Mouse (Mus musculus) spleen, adult 2 months (tissue): Measurements from ENCODE around the gene Pcx.

Experiments
- CTCF ChIP-seq: fragments of 200-500 bp; IDR thresholded peaks from 2 replicates; pipeline ENCODE4 v1.5.1; 2011; ENCODE audit warnings: mild to moderate bottlenecking, inconsistent platforms; ENCODE audit not compliant: insufficient read depth, insufficient read length, insufficient replicate concordance; ENCODE audit errors: extremely low read depth
- POLR2A ChIP-seq: fragments of 200-500 bp; IDR thresholded peaks from 2 replicates; pipeline ENCODE4 v1.6.1; 2011; ENCODE audit warnings: low read depth, low read length, inconsistent platforms

DNA sequence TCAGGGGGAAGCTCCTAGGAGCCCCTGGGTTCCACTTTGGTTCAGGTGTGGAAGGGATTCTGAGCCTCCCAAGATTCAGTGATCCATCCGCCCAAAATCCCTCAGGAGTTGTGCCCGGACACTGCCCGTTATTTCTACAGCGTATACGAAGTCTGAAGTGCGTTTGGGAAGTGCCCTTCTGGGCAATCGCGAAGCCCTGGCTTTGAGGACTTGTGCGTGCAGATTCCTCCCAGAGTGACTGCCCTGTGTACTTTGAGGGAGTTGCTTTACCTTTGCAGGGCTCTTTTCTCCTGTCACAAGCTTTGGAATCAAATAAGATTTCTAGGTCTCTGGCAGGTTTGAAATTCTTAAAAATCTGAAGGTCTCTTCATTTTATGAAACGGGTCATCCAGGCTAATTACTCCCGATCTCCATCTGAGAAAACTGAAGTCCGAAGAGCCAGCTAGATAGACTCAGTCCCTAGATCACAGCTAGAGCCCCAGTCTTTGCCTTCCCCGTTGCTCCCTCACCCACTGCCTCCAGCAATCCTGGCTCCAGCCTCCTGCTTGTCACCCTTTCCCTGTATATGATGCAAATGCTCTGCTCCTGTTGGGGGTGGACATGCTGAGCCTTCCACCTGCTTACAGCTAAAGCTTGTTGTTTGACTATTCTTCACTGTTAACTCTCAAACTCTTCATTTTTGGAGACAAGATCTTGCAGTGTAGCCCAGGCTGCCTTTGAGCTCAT is 1.0 kb downstream of the Pcx start:
- TF ChIP-seq POLR2A (no peak), CTCF (no peak)
